Mouse (Mus musculus): ENCODE measurements around the gene Dlg1.

Gene Dlg1

DNA sequence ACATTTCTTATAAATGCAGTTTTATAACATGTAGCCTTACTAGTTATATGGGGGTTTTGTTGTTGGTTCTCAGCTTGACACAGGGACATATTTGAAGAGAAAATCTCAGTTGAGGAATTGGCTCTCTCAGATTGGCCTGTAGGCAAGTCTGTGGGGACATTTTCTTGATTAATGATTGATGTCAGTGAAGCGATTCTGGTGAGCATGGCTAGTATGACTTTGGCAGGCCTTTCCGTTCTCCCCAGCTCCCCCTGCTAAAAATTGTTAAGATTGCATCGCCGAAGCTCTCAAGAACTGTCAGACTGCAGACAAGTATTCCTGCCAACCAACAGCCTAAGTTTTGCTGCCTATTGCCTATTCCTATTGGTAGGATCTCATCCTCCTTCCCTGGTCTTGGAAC is 73.8 kb downstream of the Dlg1 start:
- CTCF ChIA-PET, result no interaction called here

DNA sequence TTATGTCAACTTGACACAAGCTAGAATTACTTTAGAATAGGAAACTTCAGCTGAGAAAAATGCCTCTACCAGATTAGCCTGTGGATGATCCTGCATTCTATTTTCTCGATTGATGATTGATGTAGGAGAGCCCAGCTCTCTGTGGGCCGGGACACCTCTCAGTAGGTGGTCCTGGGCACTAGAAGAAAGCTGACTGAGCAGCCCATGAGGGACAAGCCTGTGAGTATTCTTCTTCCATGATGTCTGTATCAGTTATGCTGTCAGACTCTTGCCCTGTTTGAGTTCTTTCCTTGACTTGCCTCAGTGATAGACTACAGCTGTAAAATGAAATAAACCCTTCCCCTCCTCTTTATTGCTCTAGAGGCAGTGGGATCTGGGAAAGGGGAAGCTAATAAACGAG is 74.5 kb downstream of the Dlg1 start:
- CTCF ChIA-PET, result no interaction called here

DNA sequence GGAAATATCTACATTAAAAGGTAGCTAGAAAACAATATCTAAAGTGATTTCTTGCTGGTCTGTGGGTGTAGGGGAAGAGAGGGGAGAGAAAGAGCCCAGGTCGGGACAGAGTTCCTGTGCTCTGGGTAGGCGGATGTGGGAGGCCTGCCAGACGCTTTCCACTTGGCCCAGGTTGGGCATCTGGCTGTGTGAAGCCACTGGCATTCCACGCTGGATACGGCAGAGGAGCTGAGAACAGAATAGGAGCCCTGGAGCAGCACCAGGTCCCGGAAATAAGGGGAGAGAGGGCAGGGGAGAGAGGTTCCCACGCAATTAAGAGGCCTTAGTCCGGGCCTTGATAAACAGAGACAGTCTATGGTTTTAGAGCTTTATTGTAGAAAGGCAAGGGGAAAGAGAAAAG is 77.0 kb downstream of the Dlg1 start:
- CTCF ChIA-PET, result no interaction called here

GRCm38 (mm10) chr16:31740704-31741103 is 77.5 kb downstream of the Dlg1 start:
- CTCF ChIA-PET, result interaction anchor here (0.6 kb wide), 1 partner anchor 38 kb away, joined by 6 read pairs; no protein-coding TSS in a partner anchor

DNA sequence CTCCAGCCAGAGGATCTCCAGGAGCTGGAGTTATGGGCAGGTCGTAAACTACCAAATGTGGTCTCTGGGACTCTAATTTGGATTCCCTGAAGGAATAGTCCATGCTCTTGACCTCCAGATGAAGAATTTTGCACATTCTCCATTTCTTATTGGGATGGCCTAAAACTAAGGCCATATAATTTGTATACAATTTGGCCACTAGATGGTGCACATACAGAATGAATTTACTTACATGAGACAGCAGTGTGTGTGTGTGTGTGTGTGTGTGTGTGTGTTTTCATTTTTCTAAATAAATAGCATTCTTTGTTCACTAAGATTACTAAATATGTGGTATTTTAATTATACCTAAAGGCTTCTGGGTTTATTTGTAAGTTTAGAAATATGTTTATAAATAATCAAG is 87.3 kb downstream of the Dlg1 start:
- CTCF ChIA-PET, result interaction anchor here (0.6 kb wide), 1 partner anchor 1133 kb away, joined by 3 read pairs; no protein-coding TSS in a partner anchor

- CTCF ChIA-PET, result no interaction called here
These were observed 91.2 kb downstream of the Dlg1 start for GRCm38 (mm10) chr16:31754172-31755025.

GRCm38 (mm10) chr16:31755053-31755452 is 91.8 kb downstream of the Dlg1 start:
- CTCF ChIA-PET, result no interaction called here

GRCm38 (mm10) chr16:31756436-31756835 is 93.2 kb downstream of the Dlg1 start:
- CTCF ChIA-PET, result no interaction called here

DNA sequence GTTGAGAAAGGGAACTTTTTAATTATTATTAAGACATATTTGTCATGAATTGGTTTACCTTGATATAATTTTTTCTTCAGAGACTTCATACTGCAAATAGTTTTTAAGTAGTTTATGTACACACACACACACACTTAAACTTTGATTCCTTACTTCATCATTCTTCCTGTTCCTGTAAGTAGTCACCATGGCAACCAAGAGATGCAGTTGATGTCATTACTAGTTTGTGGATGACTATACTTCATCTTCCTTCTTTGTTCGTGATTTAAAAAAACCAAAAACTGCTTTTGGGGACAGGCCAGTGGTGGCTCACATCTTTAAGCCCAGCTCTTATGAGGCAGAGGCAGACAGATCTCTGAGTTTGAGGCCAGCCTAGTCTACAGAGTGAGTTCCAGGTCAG is 94.4 kb downstream of the Dlg1 start:
- CTCF ChIA-PET, result no interaction called here

- CTCF ChIA-PET, result no interaction called here
These were observed 96.2 kb downstream of the Dlg1 start for GRCm38 (mm10) chr16:31759416-31759815.

DNA sequence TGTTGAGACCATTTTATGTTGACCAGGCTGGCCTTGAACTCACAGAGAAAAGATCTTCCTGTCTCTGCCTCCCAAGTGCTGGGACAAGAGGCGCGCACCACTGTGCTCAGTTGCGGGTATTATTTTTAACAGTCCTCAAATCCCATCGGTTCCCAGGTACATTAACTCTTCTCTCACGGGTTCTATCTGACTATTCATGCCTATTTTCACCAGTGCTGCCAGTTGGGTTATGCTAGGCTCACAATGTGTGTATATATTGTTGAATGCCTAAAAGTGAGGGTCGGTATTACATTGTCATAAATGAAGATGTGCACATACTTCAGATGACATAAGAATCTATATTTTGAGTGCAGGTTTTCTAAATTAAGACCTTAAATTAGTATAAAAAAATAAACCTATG is 103.1 kb downstream of the Dlg1 start:
- CTCF ChIA-PET, result no interaction called here

- CTCF ChIA-PET, result interaction anchor here (0.9 kb wide), 1 partner anchor 24 kb away, joined by 4 read pairs; no protein-coding TSS in a partner anchor
These were observed 103.5 kb downstream of the Dlg1 start for GRCm38 (mm10) chr16:31766715-31767114.

DNA sequence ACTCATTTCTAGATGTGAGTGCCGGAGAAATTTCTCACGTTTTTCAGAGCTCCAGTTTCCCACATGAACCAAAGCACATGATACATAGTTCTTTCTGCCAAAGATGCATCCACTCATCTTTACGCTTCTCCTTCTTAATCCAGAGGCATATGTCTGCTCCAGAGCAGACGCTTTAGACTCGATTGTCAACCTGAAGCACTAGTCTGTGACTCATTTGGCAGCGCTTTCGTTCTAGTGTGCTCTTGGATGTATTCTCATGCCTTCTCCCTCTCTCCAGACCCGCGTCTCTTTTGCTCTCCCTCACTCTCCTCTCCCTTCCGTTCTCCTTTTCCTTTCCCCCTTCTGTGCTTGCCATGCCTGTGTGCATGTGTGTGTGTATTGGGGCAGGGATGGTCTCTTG is 112.7 kb downstream of the Dlg1 start:
- CTCF ChIA-PET, result no interaction called here

DNA sequence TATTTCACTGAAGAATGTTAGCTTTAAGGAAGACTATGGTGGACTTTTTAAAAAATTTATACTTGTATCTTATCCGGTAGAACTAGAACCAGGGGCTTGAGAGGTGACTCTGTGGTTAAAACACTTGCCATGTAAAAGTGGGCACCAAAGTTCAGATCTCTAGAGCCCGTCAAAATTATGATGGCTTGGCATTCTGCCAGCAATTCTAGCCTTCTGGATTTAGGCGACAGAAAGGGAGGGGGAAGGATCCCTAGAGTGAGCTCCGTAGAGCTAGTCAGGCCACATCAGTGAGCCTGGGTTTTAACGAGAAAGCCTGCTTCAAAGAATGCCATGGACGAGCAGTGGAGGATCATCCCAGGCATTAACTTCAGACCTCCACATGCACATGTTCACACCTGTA is 117.8 kb downstream of the Dlg1 start:
- CTCF ChIA-PET, result no interaction called here

DNA sequence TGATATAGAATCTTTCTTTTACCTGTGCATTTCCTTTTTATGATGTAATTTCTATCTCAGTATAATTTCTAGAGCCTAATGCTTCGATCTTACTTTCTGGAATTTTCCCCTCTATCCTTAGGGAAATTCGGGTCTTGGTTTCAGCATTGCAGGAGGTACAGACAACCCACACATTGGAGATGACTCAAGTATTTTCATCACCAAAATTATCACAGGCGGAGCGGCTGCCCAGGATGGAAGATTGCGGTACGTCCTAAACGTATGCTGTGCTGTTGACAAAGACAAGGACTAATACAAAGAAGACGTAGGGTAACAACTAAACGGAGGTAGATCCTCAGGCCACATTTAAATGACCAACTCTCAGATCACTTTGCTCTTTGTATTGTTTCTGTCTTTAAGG is 126.8 kb downstream of the Dlg1 start:
- CTCF ChIA-PET, result interaction anchor here (1.0 kb wide), 1 partner anchor 23 kb away, joined by 4 read pairs; no protein-coding TSS in a partner anchor

DNA sequence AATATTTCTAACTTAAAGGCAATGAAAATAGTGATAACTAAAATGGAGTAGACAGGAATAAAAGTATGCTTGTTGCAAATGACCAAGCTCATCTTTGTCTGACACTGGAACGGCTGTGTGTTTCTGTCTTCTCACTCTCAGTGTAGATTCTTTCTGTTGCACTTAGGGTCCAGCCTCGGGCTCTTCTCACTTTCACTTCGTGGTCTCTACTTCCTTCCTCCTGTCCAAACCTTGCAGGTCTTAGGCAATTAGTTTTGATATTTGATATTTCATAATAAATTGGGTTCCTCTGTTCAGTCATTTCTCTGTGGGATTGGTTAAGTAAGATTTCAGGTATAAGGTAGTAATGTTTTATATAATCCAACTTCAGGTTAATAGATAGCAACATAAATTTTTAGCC is 140.4 kb downstream of the Dlg1 start:
- CTCF ChIA-PET, result interaction anchor here (1.0 kb wide), 1 partner anchor 17 kb away, joined by 3 read pairs; no protein-coding TSS in a partner anchor

GRCm38 (mm10) chr16:31826049-31826448 is 162.8 kb downstream of the Dlg1 start:
- CTCF ChIA-PET, result no interaction called here

GRCm38 (mm10) chr16:31830726-31831125 is 167.5 kb downstream of the Dlg1 start:
- CTCF ChIA-PET, result no interaction called here

GRCm38 (mm10) chr16:31832630-31833422 is 169.6 kb downstream of the Dlg1 start:
- CTCF ChIA-PET, result no interaction called here

GRCm38 (mm10) chr16:31834011-31834584 is 170.9 kb downstream of the Dlg1 start:
- CTCF ChIA-PET, result no interaction called here

GRCm38 (mm10) chr16:31834662-31835318 is 171.5 kb downstream of the Dlg1 start:
- CTCF ChIA-PET, result no interaction called here

DNA sequence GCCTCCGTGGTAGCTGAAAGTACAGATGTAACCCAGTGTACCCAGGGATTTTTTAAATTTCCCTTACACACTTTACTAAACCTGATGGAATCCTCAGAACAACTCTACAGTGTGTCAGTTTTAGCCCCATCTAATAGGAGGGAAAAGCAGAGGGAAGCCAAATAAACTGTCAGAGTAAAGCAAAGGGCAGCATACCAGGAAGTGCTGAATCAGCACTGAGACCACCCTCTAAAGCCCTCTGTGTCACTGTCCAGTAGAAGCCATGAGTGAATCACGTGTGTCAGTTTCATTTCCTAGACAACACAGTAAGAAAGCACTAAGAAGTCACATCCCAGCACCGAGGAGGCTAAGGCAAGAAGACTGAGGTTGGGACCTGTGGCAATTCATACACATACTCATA is 174.1 kb downstream of the Dlg1 start:
- CTCF ChIA-PET, result no interaction called here

Data from spleen, embryonic (tissue).